Mouse (Mus musculus) myocyte (in vitro differentiated cells): ENCODE data around the gene Mcts1. TPM values are rescaled to one million over a fixed set of nuclear protein-coding genes. Genes with fewer than 3 reads are reported as not detected.

Experiments
- H3K27me3 ChIP-seq: one replicate; pipeline ENCODE4 v1.6.1; 2011; ENCODE audit not compliant: control insufficient read depth, insufficient read depth, insufficient read length
- H3K36me3 ChIP-seq: one replicate; pipeline ENCODE4 v1.6.1; 2011; ENCODE audit not compliant: control insufficient read depth, insufficient read depth
- H3K4me2 ChIP-seq: one replicate; pipeline ENCODE4 v1.6.1; 2011; ENCODE audit warnings: low read depth, control low read depth
- H3K4me3 ChIP-seq: one replicate; pipeline ENCODE4 v1.5.1; 2011; ENCODE audit warnings: mild to moderate bottlenecking, control low read depth, moderate library complexity
- H3K79me2 ChIP-seq: one replicate; pipeline ENCODE4 v1.6.1; 2011; ENCODE audit not compliant: control insufficient read depth, insufficient read depth
- H3ac ChIP-seq: one replicate; pipeline ENCODE4 v1.6.1; 2011; ENCODE audit not compliant: control insufficient read depth, insufficient read length
- CEBPB ChIP-seq: IDR thresholded peaks from 2 replicates; pipeline ENCODE4 v1.6.1; 2011; ENCODE audit warnings: mild to moderate bottlenecking, moderate library complexity; ENCODE audit not compliant: poor library complexity, insufficient read depth, severe bottlenecking
- E2F4 ChIP-seq: IDR thresholded peaks from one replicate; pipeline ENCODE4 v1.6.1; 2011; ENCODE audit warnings: mild to moderate bottlenecking, control low read depth, moderate library complexity; ENCODE audit not compliant: insufficient read depth
- MAX ChIP-seq: IDR thresholded peaks from one replicate; pipeline ENCODE4 v1.6.1; 2011; ENCODE audit warnings: low read depth, mild to moderate bottlenecking, control low read depth
- MYOD1 ChIP-seq, 3 experiments: IDR thresholded peaks; one replicate each; pipeline ENCODE4 v1.6.1; 2011; ENCODE audit warnings: control low read depth in 2 of 3, low read depth in 2 of 3, mild to moderate bottlenecking in 2 of 3, moderate library complexity in 1 of 3; ENCODE audit not compliant: insufficient read length in 2 of 3, control insufficient read depth in 1 of 3
- MYOG ChIP-seq, 3 experiments: IDR thresholded peaks; one replicate each; pipeline ENCODE4 v1.6.1; 2011; ENCODE audit warnings: control low read depth in 2 of 3, low read depth in 2 of 3, mild to moderate bottlenecking in 2 of 3; ENCODE audit not compliant: insufficient read length in 2 of 3, control insufficient read depth in 1 of 3, insufficient read depth in 1 of 3
- POLR2A ChIP-seq: IDR thresholded peaks from one replicate; pipeline ENCODE4 v1.6.1; 2011; ENCODE audit warnings: low read depth, mild to moderate bottlenecking, control low read depth, moderate library complexity; ENCODE audit not compliant: insufficient read length
- POLR2AphosphoS2 ChIP-seq: IDR thresholded peaks from one replicate; pipeline ENCODE4 v1.6.1; 2011; ENCODE audit warnings: low read depth, control low read depth; ENCODE audit not compliant: insufficient read length
- REST ChIP-seq: IDR thresholded peaks from one replicate; pipeline ENCODE4 v1.6.1; 2011; ENCODE audit warnings: mild to moderate bottlenecking, control low read depth, moderate library complexity; ENCODE audit not compliant: insufficient read depth, insufficient read length
- SRF ChIP-seq: IDR thresholded peaks from one replicate; pipeline ENCODE4 v1.6.1; 2011; ENCODE audit warnings: low read depth; ENCODE audit not compliant: control insufficient read depth, insufficient read length
- TCF12 ChIP-seq: IDR thresholded peaks from one replicate; pipeline ENCODE4 v1.6.1; 2011; ENCODE audit warnings: mild to moderate bottlenecking, control low read depth; ENCODE audit not compliant: poor library complexity, insufficient read depth, severe bottlenecking
- TCF3 ChIP-seq: IDR thresholded peaks from one replicate; pipeline ENCODE4 v1.6.1; 2011; ENCODE audit warnings: low read depth, control low read depth; ENCODE audit not compliant: insufficient read length
- USF1 ChIP-seq: IDR thresholded peaks from one replicate; pipeline ENCODE4 v1.6.1; 2011; ENCODE audit warnings: low read depth, mild to moderate bottlenecking, control low read depth, moderate library complexity
- polyA plus RNA-seq: library from polyadenylated mRNA; unstranded; fragments of >200 nt; fragmentation: generic; extraction: Trizol; gene quantifications from one replicate; pipeline ENCODE4 v1.2.1, GENCODE M21; 2012; ENCODE audit warnings: missing spikeins

Mcts1 gene
- polyA plus RNA-seq, 1 experiment = 27.8 TPM

- H3ac ChIP-seq = no peak overlapping the region
- peak overlapping the region; percentile 62 for H3K4me3 ChIP-seq
- H3K4me2 ChIP-seq = peak overlapping the region; percentile 76
- TF ChIP-seq SRF = no peak
- no peak for TF ChIP-seq CEBPB
- no peak for TF ChIP-seq E2F4
- no peak for TF ChIP-seq USF1
- TF ChIP-seq MYOD1 (IDR thresholded peaks at IDR 0.05; ENCODE audit: control insufficient read depth in 1 of 3, insufficient read length in 2 of 3, low read depth in 2 of 3) = no peak
- TF ChIP-seq MYOG (IDR thresholded peaks at IDR 0.05; ENCODE audit: control insufficient read depth in 1 of 3, insufficient read depth in 1 of 3, insufficient read length in 2 of 3, low read depth in 2 of 3) = no peak
- TF ChIP-seq TCF12 = no peak
- no peak for TF ChIP-seq POLR2AphosphoS2
- no peak for TF ChIP-seq REST
- TF ChIP-seq TCF3 = no peak
- TF ChIP-seq POLR2A = no peak
- H3K36me3 ChIP-seq = peaks cover 6% of the 10 kb centered on the region
- H3K27me3 ChIP-seq = no peaks in the 10 kb centered on the region
- H3K79me2 ChIP-seq = peaks cover 12% of the 10 kb centered on the region
Observed at GRCm38 (mm10) chrX:38565176-38565542, 35.2 kb upstream of the Mcts1 start.

GRCm38 (mm10) chrX:38566521-38567205 lies 33.7 kb upstream of the Mcts1 start:
- no peak overlapping the region for H3K4me3 ChIP-seq
- no peak for TF ChIP-seq USF1
- no peak for TF ChIP-seq SRF
- TF ChIP-seq MYOG (IDR thresholded peaks at IDR 0.05; ENCODE audit: control insufficient read depth in 1 of 3, insufficient read depth in 1 of 3, insufficient read length in 2 of 3, low read depth in 2 of 3) = no peak
- TF ChIP-seq CEBPB = no peak
- TF ChIP-seq TCF12 = no peak
- TF ChIP-seq TCF3 = no peak
- no peak for TF ChIP-seq E2F4
- no peak for TF ChIP-seq POLR2AphosphoS2
- no peak for TF ChIP-seq POLR2A
- TF ChIP-seq MAX = no peak
- TF ChIP-seq MYOD1 (IDR thresholded peaks at IDR 0.05; ENCODE audit: control insufficient read depth in 1 of 3, insufficient read length in 2 of 3, low read depth in 2 of 3) = no peak
- TF ChIP-seq REST = no peak
- peaks cover 6% of the 10 kb centered on the region for H3K79me2 ChIP-seq
- no peaks in the 10 kb centered on the region for H3K36me3 ChIP-seq
- no peak overlapping the region for H3ac ChIP-seq
- no peak overlapping the region for H3K4me2 ChIP-seq
- H3K27me3 ChIP-seq = no peaks in the 10 kb centered on the region

- H3K79me2 ChIP-seq = no peaks in the 10 kb centered on the region
- H3K36me3 ChIP-seq = no peaks in the 10 kb centered on the region
- no peak within 1 kb of the TSS for H3K4me3 ChIP-seq
- H3K4me2 ChIP-seq = no peak within 1 kb of the TSS
- TF ChIP-seq REST (no peak), SRF (no peak), USF1 (no peak)
- no peaks in the 10 kb centered on the region for H3K27me3 ChIP-seq
- no peak within 1 kb of the TSS for H3ac ChIP-seq
Observed at GRCm38 (mm10) chrX:38576078-38576477, 24.3 kb upstream of the Mcts1 start, which contains the start of gene Cul4b. Gene Cul4b, minus strand, starts transcription at chrX:38576196.

- Histone ChIP-seq H3K4me3 (no peak overlapping the region), H3K36me3 (no peaks in the 10 kb centered on the region), H3K79me2 (no peaks in the 10 kb centered on the region), H3K27me3 (no peaks in the 10 kb centered on the region), H3K4me2 (no peak overlapping the region), H3ac (no peak overlapping the region)
- TF ChIP-seq REST = no peak
- TF ChIP-seq E2F4 = no peak
- no peak for TF ChIP-seq POLR2AphosphoS2
- TF ChIP-seq USF1 = no peak
Observed at GRCm38 (mm10) chrX:38581140-38581539, 19.2 kb upstream of the Mcts1 start.

- no peaks in the 10 kb centered on the region for H3K79me2 ChIP-seq
- H3ac ChIP-seq = no peak overlapping the region
- H3K4me3 ChIP-seq = no peak overlapping the region
- no peak for TF ChIP-seq MAX
- no peak for TF ChIP-seq MYOD1 (IDR thresholded peaks at IDR 0.05; ENCODE audit: control insufficient read depth in 1 of 3, insufficient read length in 2 of 3, low read depth in 2 of 3)
- TF ChIP-seq TCF3 = no peak
- no peak for TF ChIP-seq USF1
- no peak for TF ChIP-seq POLR2AphosphoS2
- no peak for TF ChIP-seq E2F4
- no peak for TF ChIP-seq CEBPB
- TF ChIP-seq MYOG (IDR thresholded peaks at IDR 0.05; ENCODE audit: control insufficient read depth in 1 of 3, insufficient read depth in 1 of 3, insufficient read length in 2 of 3, low read depth in 2 of 3) = no peak
- no peak for TF ChIP-seq SRF
- TF ChIP-seq TCF12 = no peak
- no peak for TF ChIP-seq POLR2A
- no peak for TF ChIP-seq REST
- H3K36me3 ChIP-seq = no peaks in the 10 kb centered on the region
- H3K27me3 ChIP-seq = no peaks in the 10 kb centered on the region
- no peak overlapping the region for H3K4me2 ChIP-seq
Observed at GRCm38 (mm10) chrX:38583261-38583660, 17.1 kb upstream of the Mcts1 start.
